Mouse (Mus musculus) hematopoietic multipotent progenitor cell, adult 10-12 weeks (in vitro differentiated cells): ENCODE results near the gene BC080695. TPM values are rescaled to one million over a fixed set of nuclear protein-coding genes. Genes with fewer than 3 reads are reported as not detected.

ENCODE experiments used
- polyA plus RNA-seq: library from polyadenylated mRNA; stranded (reverse); fragments of >175 nt; gene quantifications from 2 replicates; pipeline ENCODE4 v1.2.3, GENCODE M21; 2012; ENCODE audit warnings: low replicate concordance

BC080695 gene
- not detected in 2 replicates for polyA plus RNA-seq

DNA sequence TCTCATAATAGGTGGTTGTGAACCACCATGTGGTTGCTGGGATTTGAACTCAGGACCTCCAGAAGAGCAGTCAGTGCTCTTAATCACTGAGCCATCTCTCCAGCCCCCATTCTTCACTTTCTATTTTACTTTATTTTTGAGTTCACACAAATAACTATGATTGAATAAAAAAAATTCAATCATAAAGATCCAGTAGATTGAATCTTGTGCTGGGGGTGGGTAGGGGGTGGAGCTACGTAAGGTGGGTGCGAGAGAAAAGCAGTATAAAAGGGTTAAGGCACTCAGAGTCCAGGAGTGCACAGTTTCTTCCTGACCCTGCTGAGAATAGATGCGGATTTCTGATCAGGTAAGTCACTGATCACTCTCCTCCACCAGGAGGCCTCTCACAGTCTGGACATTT lies at the start of gene BC080695, which contains the start of gene Gm13057:
BC080695 (plus strand) TSS at position 301 of the 400 bp plus-strand sequence.
Gm13057 (plus strand) TSS at position 310 of the 400 bp plus-strand sequence.

GRCm38 (mm10) chr4:143511043-143511442 lies 40.5 kb upstream of the BC080695 start, which contains the start of gene Gm13043:
Gm13043 (plus strand) TSS chr4:143511343.

DNA sequence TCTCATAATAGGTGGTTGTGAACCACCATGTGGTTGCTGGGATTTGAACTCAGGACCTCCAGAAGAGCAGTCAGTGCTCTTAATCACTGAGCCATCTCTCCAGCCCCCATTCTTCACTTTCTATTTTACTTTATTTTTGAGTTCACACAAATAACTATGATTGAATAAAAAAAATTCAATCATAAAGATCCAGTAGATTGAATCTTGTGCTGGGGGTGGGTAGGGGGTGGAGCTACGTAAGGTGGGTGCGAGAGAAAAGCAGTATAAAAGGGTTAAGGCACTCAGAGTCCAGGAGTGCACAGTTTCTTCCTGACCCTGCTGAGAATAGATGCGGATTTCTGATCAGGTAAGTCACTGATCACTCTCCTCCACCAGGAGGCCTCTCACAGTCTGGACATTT lies 15.8 kb upstream of the BC080695 start, which contains the start of gene Gm13040:
Gm13040 (plus strand) TSS at position 301 of the 400 bp plus-strand sequence.

GRCm38 (mm10) chr4:143614703-143615102 lies 63.2 kb downstream of the BC080695 start, which contains the start of gene Gm13083:
Gm13083 (plus strand) TSS chr4:143615003.

Other genes starting within 250 kb of the BC080695 start
- not detected in 2 replicates for gene Lrrc38, start 201.9 kb upstream of the BC080695 start, polyA plus RNA-seq
- not detected in 2 replicates for gene Pramel1, start 157.3 kb upstream of the BC080695 start, polyA plus RNA-seq
- gene Pramef8, start 139.3 kb upstream of the BC080695 start, polyA plus RNA-seq, result 1.0 and 1.9 TPM in 2 replicates
- gene Oog4, start 101.4 kb upstream of the BC080695 start, polyA plus RNA-seq, result not detected in 2 replicates
- not detected in 2 replicates for gene Gm13043, start 40.4 kb upstream of the BC080695 start, polyA plus RNA-seq
- not detected in 2 replicates for gene Gm13040, start 15.7 kb upstream of the BC080695 start, polyA plus RNA-seq
- not detected in 2 replicates for gene Gm13057, start within 50 bp of the BC080695 start, polyA plus RNA-seq
- not detected in 2 replicates for gene Gm13083, start 63.3 kb downstream of the BC080695 start, polyA plus RNA-seq
- gene Gm13088, start 105.5 kb downstream of the BC080695 start, polyA plus RNA-seq, result not detected in 2 replicates
- gene Gm13089, start 151.0 kb downstream of the BC080695 start, polyA plus RNA-seq, result not detected in 2 replicates
- not detected in 2 replicates for gene Gm13078, start 167.8 kb downstream of the BC080695 start, polyA plus RNA-seq
- gene Gm13023, start 237.7 kb downstream of the BC080695 start, polyA plus RNA-seq, result not detected in 2 replicates